Mouse (Mus musculus) bone marrow macrophage, adult 2 months (primary cell): ENCODE measurements around the gene Zfp423. TPM values are rescaled to one million over a fixed set of nuclear protein-coding genes. Genes with fewer than 3 reads are reported as not detected.

ENCODE experiments used
- H3K27ac ChIP-seq: 2 replicates; pipeline ENCODE4 v1.5.1; 2012; ENCODE audit warnings: low read depth, low read length; ENCODE audit not compliant: insufficient read depth
- H3K4me1 ChIP-seq: 2 replicates; pipeline ENCODE4 v1.6.1; 2012; ENCODE audit warnings: low read length; ENCODE audit not compliant: control insufficient read depth, insufficient read depth
- H3K4me3 ChIP-seq: 2 replicates; pipeline ENCODE4 v1.5.1; 2012; ENCODE audit warnings: mild to moderate bottlenecking, low read length, moderate library complexity; ENCODE audit not compliant: insufficient read depth
- CTCF ChIP-seq: IDR thresholded peaks from 2 replicates; pipeline ENCODE4 v1.5.1; 2012; ENCODE audit warnings: low read depth, mild to moderate bottlenecking, low read length, moderate library complexity
- POLR2A ChIP-seq: IDR thresholded peaks from 2 replicates; pipeline ENCODE4 v1.6.1; 2012; ENCODE audit warnings: mild to moderate bottlenecking, low read depth, low read length, borderline replicate concordance
- polyA plus RNA-seq: library from polyadenylated mRNA; stranded (reverse); fragments of >200 nt; gene quantifications from 2 replicates; pipeline ENCODE4 v1.2.4, GENCODE M21; 2012; ENCODE audit not compliant: missing spikeins, insufficient read depth, insufficient read length

Gene Zfp423
- polyA plus RNA-seq, 1 experiment, result not detected

GRCm38 (mm10) chr8:87872987-87873550 is 86.3 kb downstream of the Zfp423 start:
- Histone ChIP-seq H3K4me3 (no peak overlapping the region), H3K27ac (no peak overlapping the region), H3K4me1 (no peaks in the 10 kb centered on the region)
- TF ChIP-seq CTCF (no peak), POLR2A (no peak)

DNA sequence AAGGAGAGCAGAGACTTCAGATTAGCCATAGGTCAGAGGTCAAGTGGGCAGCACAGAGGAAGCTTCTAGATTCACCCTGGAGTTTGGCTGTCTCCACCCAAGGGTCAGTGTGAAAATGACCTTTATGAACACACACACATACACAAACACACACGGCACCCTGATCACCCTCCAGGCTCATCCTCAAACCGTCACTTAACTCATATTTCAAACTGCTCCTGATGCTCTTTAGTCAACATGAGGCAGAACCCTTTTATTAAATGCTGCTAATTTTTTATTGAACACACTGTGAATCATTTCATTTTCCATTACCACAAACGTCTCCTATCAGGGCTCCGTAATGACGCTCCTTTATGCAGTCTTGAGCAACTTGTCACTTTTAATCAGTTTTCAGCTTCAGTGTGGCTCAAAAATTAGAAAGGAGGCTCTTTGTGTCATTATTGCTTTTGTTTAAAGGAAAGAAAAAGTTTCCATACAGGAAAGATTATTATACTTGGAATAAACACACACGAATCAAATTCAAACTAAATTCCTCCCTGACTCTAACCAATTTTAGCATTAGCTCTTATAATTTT is 87.0 kb downstream of the Zfp423 start:
- H3K27ac ChIP-seq, result no peak overlapping the region
- no peaks in the 10 kb centered on the region for H3K4me1 ChIP-seq
- no peak overlapping the region for H3K4me3 ChIP-seq
- TF ChIP-seq POLR2A, result no peak

GRCm38 (mm10) chr8:87866586-87866985 is 92.8 kb downstream of the Zfp423 start:
- no peak overlapping the region for H3K27ac ChIP-seq
- TF ChIP-seq CTCF (no peak), POLR2A (no peak)
- no peak overlapping the region for H3K4me3 ChIP-seq
- H3K4me1 ChIP-seq, result no peaks in the 10 kb centered on the region

GRCm38 (mm10) chr8:87864236-87864635 is 95.2 kb downstream of the Zfp423 start:
- Histone ChIP-seq H3K27ac (no peak overlapping the region), H3K4me3 (no peak overlapping the region)
- no peak for TF ChIP-seq POLR2A

GRCm38 (mm10) chr8:87863128-87863527 is 96.3 kb downstream of the Zfp423 start:
- Histone ChIP-seq H3K4me3 (no peak overlapping the region), H3K4me1 (no peaks in the 10 kb centered on the region), H3K27ac (no peak overlapping the region)
- TF ChIP-seq POLR2A (no peak), CTCF (no peak)

More at GRCm38 (mm10) chr8:87864236-87864635, 95.2 kb downstream of the Zfp423 start:
- no peaks in the 10 kb centered on the region for H3K4me1 ChIP-seq

DNA sequence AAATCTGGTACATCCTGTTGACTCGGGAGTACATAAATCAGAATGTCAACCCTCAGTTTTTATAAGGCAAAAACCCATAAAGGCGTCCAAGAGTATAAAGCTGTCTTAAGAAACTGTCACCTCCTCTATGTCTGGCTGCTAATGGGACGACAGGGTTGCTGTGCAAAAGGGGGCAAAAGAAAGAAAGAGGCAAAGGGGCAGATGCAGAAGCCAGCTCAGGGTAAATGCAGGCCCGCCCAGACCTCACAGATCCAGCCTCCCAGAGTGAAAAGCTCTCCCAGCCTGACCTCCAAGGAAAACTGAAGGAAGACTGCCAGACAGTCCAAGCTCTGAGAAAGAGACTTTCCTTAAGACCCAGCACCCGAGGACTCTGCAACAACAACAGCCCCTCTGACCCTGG is 97.7 kb downstream of the Zfp423 start:
- H3K4me1 ChIP-seq, result no peaks in the 10 kb centered on the region
- H3K27ac ChIP-seq, result no peak overlapping the region
- H3K4me3 ChIP-seq, result no peak overlapping the region
- TF ChIP-seq CTCF, result no peak
- no peak for TF ChIP-seq POLR2A

- Histone ChIP-seq H3K4me3 (no peak overlapping the region), H3K4me1 (no peaks in the 10 kb centered on the region), H3K27ac (no peak overlapping the region)
- no peak for TF ChIP-seq CTCF
- TF ChIP-seq POLR2A, result no peak
Observed at GRCm38 (mm10) chr8:87860905-87861304, 98.5 kb downstream of the Zfp423 start.

DNA sequence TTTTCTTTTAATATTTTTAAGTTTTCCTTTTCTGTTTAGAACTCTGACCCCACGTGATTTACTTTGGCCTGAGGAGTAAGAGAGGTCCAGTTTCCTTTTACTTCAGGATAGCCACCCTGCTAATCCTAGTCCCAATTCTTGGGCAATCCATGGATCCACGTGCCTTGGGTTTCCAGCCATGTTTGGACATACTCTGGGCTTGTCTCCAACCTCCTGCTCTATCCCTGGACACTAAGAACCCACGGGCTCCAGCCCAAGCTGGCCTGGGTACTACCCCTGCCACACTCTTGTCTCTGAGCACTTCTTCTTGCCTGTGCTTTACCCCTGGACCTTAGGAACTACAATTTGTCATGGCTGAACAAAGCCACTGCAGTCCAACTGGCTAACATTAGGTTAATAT is 107.5 kb downstream of the Zfp423 start:
- no peak overlapping the region for H3K4me3 ChIP-seq
- no peak overlapping the region for H3K27ac ChIP-seq
- TF ChIP-seq POLR2A, result no peak
- TF ChIP-seq CTCF, result no peak
- no peaks in the 10 kb centered on the region for H3K4me1 ChIP-seq

GRCm38 (mm10) chr8:87851380-87851779 is 108.0 kb downstream of the Zfp423 start:
- Histone ChIP-seq H3K27ac (no peak overlapping the region), H3K4me3 (no peak overlapping the region), H3K4me1 (no peaks in the 10 kb centered on the region)
- TF ChIP-seq POLR2A (no peak), CTCF (no peak)

DNA sequence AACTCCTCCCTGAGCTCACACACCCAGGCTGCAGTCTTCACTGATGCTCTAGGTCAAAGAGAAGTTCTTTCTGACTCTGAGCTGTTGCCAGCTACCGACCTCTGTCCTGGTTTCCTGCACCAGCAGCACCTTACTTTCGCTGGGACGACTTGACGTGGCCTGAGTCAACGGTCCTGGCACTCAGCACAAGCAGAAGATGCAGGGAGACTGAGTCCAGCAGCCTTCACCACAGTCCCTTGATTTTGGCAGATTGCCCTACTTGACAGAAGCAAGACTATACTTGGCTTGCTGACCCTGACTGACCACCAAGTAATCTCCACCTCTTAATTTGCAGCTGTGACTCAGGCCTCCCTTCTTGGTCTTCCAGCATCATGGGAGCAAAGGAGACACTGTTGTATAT is 110.6 kb downstream of the Zfp423 start:
- Histone ChIP-seq H3K4me3 (no peak overlapping the region), H3K4me1 (no peaks in the 10 kb centered on the region), H3K27ac (no peak overlapping the region)
- TF ChIP-seq POLR2A, result no peak
- no peak for TF ChIP-seq CTCF
